Mouse (Mus musculus) MEL (cell line): ENCODE measurements at regions not wholly inside any gene's neighbourhood (a gene's known extent, or its start where the extent isn't known, plus 50 kb on each side); places are given as distances from the start of the nearest gene placed in this dataset.

Experiments
- DNase-seq: peaks from one replicate; pipeline ENCODE4 v3.0.0; 2011; ENCODE audit warnings: low read depth, low spot score
- H3K27ac ChIP-seq: 2 replicates; pipeline ENCODE4 v1.5.1; 2012; ENCODE audit warnings: low read depth, mild to moderate bottlenecking, control low read depth, low read length, moderate library complexity; ENCODE audit not compliant: control insufficient read depth
- H3K27me3 ChIP-seq, 2 experiments: fragments of 150-350 bp in 1 of 2; sonication (generic) in 1 of 2; 2 replicates each; pipeline ENCODE4 v1.6.1; 2012; ENCODE audit warnings: low read length in 2 of 2, mild to moderate bottlenecking in 2 of 2, improper control_type of control experiment in 1 of 2, moderate library complexity in 1 of 2; ENCODE audit not compliant: insufficient read depth in 2 of 2, control insufficient read depth in 1 of 2
- H3K36me3 ChIP-seq, 2 experiments: 2 replicates each; pipeline ENCODE4 v1.6.1; 2012 to 2014; ENCODE audit warnings: low read length in 2 of 2, improper control_type of control experiment in 1 of 2, inconsistent platforms in 1 of 2, mild to moderate bottlenecking in 1 of 2; ENCODE audit not compliant: insufficient read depth in 2 of 2, control insufficient read depth in 1 of 2
- H3K4me1 ChIP-seq, 2 experiments: fragments of 150-350 bp in 1 of 2; sonication (generic) in 1 of 2; 2 replicates each; pipeline ENCODE4 v1.6.1; 2012; ENCODE audit warnings: low read length in 2 of 2, improper control_type of control experiment in 1 of 2, mild to moderate bottlenecking in 1 of 2; ENCODE audit not compliant: insufficient read depth in 2 of 2, control insufficient read depth in 1 of 2
- H3K4me3 ChIP-seq, 2 experiments: fragments of 150-350 bp in 1 of 2; sonication (generic) in 1 of 2; 2 replicates each; pipeline ENCODE4 v1.5.1; 2012; ENCODE audit warnings: low read depth in 2 of 2, low read length in 2 of 2, mild to moderate bottlenecking in 2 of 2, moderate library complexity in 2 of 2, control low read depth in 1 of 2, improper control_type of control experiment in 1 of 2; ENCODE audit not compliant: control insufficient read depth in 1 of 2, insufficient read depth in 1 of 2
- H3K79me2 ChIP-seq: 2 replicates; pipeline ENCODE4 v1.6.1; 2012; ENCODE audit warnings: mild to moderate bottlenecking, low read length, moderate library complexity; ENCODE audit not compliant: control insufficient read depth, poor library complexity, insufficient read depth
- H3K9ac ChIP-seq: 2 replicates; pipeline ENCODE4 v1.6.1; 2012; ENCODE audit warnings: low read depth, mild to moderate bottlenecking, control low read depth, low read length, moderate library complexity; ENCODE audit not compliant: control insufficient read depth, poor library complexity, severe bottlenecking
- H3K9me3 ChIP-seq: fragments of 150-350 bp; sonication (generic); replicated peaks from 2 replicates; pipeline ENCODE4 v1.6.1; 2012; ENCODE audit warnings: mild to moderate bottlenecking, low read length, improper control_type of control experiment, moderate library complexity; ENCODE audit not compliant: insufficient read depth
- CHD1 ChIP-seq: IDR thresholded peaks from 2 replicates; pipeline ENCODE4 v1.6.1; 2012; ENCODE audit warnings: low read depth, mild to moderate bottlenecking, inconsistent platforms, low read length, improper control_type of control experiment
- CHD2 ChIP-seq: IDR thresholded peaks from 2 replicates; pipeline ENCODE4 v1.6.1; 2011; ENCODE audit warnings: low read length, improper control_type of control experiment
- CTCF ChIP-seq, 3 experiments: IDR thresholded peaks in 2 of 3; conservative IDR thresholded peaks in 1 of 3; 2 replicates each; pipeline ENCODE4 v1.5.1; 2011 to 2012; ENCODE audit warnings: low read length in 3 of 3, low read depth in 2 of 3, mild to moderate bottlenecking in 2 of 3, improper control_type of control experiment in 1 of 3, inconsistent platforms in 1 of 3, mixed read lengths in 1 of 3, moderate library complexity in 1 of 3; ENCODE audit not compliant: control insufficient read depth in 1 of 3, insufficient read depth in 1 of 3, poor library complexity in 1 of 3, severe bottlenecking in 1 of 3
- E2F4 ChIP-seq: IDR thresholded peaks from 2 replicates; pipeline ENCODE4 v1.6.1; 2011; ENCODE audit warnings: low read depth, low read length, improper control_type of control experiment, borderline replicate concordance
- ETS1 ChIP-seq: IDR thresholded peaks from 2 replicates; pipeline ENCODE4 v1.6.1; 2012; ENCODE audit warnings: low read depth, mild to moderate bottlenecking, inconsistent platforms, low read length, improper control_type of control experiment, moderate library complexity
- GABPA ChIP-seq: IDR thresholded peaks from 2 replicates; pipeline ENCODE4 v1.6.1; 2012; ENCODE audit warnings: low read depth, mild to moderate bottlenecking, inconsistent platforms, low read length, improper control_type of control experiment, moderate library complexity
- KAT2A ChIP-seq: conservative IDR thresholded peaks from 2 replicates; pipeline ENCODE4 v1.6.1; 2012; ENCODE audit warnings: low read depth, low read length, improper control_type of control experiment, inconsistent platforms
- MAX ChIP-seq: IDR thresholded peaks from 2 replicates; pipeline ENCODE4 v1.6.1; 2011; ENCODE audit warnings: low read length, improper control_type of control experiment
- MAZ ChIP-seq: IDR thresholded peaks from 2 replicates; pipeline ENCODE4 v1.6.1; 2012; ENCODE audit warnings: low read depth, mild to moderate bottlenecking, inconsistent platforms, low read length, improper control_type of control experiment
- MEF2A ChIP-seq: IDR thresholded peaks from 2 replicates; pipeline ENCODE4 v1.6.1; 2014; ENCODE audit warnings: low read depth, mild to moderate bottlenecking, inconsistent platforms, low read length, improper control_type of control experiment; ENCODE audit not compliant: poor library complexity, insufficient replicate concordance, severe bottlenecking; ENCODE audit errors: extremely low read depth
- MYB ChIP-seq: IDR thresholded peaks from 2 replicates; pipeline ENCODE4 v1.6.1; 2011; ENCODE audit warnings: mild to moderate bottlenecking, low read depth, low read length, improper control_type of control experiment
- NRF1 ChIP-seq: IDR thresholded peaks from 2 replicates; pipeline ENCODE4 v1.6.1; 2014; ENCODE audit warnings: low read depth, mild to moderate bottlenecking, inconsistent platforms, low read length, improper control_type of control experiment, moderate library complexity; ENCODE audit not compliant: poor library complexity, insufficient read depth, severe bottlenecking
- POLR2A ChIP-seq, 2 experiments: IDR thresholded peaks; 2 replicates each; pipeline ENCODE4 v1.6.1; 2011 to 2012; ENCODE audit warnings: low read length in 2 of 2, mild to moderate bottlenecking in 2 of 2, control low read depth in 1 of 2, improper control_type of control experiment in 1 of 2, low read depth in 1 of 2, moderate library complexity in 1 of 2; ENCODE audit not compliant: control insufficient read depth in 1 of 2, insufficient read depth in 1 of 2, poor library complexity in 1 of 2
- POLR2AphosphoS2 ChIP-seq: IDR thresholded peaks from 2 replicates; pipeline ENCODE4 v1.6.1; 2011; ENCODE audit warnings: low read length, improper control_type of control experiment
- RAD21 ChIP-seq: IDR thresholded peaks from 2 replicates; pipeline ENCODE4 v1.6.1; 2011; ENCODE audit warnings: mild to moderate bottlenecking, low read depth, low read length, improper control_type of control experiment
- SIN3A ChIP-seq: IDR thresholded peaks from 2 replicates; pipeline ENCODE4 v1.6.1; 2012; ENCODE audit warnings: low read length, improper control_type of control experiment, inconsistent platforms
- TBP ChIP-seq: IDR thresholded peaks from 2 replicates; pipeline ENCODE4 v1.8.0; 2011; ENCODE audit warnings: low read depth, low read length, improper control_type of control experiment
- TCF12 ChIP-seq: IDR thresholded peaks from 2 replicates; pipeline ENCODE4 v1.6.1; 2014; ENCODE audit warnings: low read depth, mild to moderate bottlenecking, inconsistent platforms, low read length, improper control_type of control experiment, moderate library complexity
- UBTF ChIP-seq: IDR thresholded peaks from 2 replicates; pipeline ENCODE4 v1.6.1; 2012; ENCODE audit warnings: low read depth, mild to moderate bottlenecking, inconsistent platforms, low read length, improper control_type of control experiment, moderate library complexity, borderline replicate concordance; ENCODE audit not compliant: insufficient read depth
- ZC3H11A ChIP-seq: IDR thresholded peaks from 2 replicates; pipeline ENCODE4 v1.6.1; 2012; ENCODE audit warnings: low read depth, mild to moderate bottlenecking, inconsistent platforms, low read length, improper control_type of control experiment
- ZMIZ1 ChIP-seq: IDR thresholded peaks from 2 replicates; pipeline ENCODE4 v1.6.1; 2012; ENCODE audit warnings: low read depth, mild to moderate bottlenecking, inconsistent platforms, low read length, improper control_type of control experiment, moderate library complexity
- ZNF384 ChIP-seq: IDR thresholded peaks from 2 replicates; pipeline ENCODE4 v1.6.1; 2012; ENCODE audit warnings: low read depth, mild to moderate bottlenecking, inconsistent platforms, low read length, improper control_type of control experiment

DNA sequence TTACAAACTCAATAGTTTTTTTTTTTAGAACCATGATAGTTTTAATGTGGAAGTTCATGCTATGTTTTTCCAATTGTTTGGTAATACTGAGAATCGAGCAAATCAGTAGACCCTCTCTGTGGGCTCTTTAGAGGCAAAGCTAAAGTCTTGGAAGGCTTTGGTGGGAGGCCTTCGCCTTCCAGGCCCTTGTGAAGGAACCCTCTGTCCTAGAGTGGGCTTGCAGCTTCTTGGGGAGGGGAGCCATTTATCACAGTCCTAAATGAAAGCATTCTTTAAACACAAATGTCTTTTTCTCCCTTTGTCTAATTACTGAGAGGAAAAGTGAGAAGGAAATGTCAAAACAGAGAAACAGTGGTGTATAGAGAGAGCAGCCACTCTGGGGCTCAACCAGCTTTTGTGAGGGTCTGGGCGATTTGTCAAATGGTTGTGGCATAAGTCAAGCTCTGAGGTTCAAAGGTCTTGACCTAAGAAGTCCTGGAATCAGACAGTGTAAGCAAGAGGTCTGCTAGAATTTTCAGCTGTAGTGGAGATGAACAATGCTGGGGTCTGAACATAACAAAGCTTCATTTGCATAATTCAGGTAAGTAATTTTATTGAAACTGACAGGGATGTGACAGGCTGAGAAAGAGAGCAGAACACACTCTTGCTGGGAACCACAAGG lies 736.6 kb upstream of the Nr2f1 start:
- no peak for DNase-seq
- H3K9ac ChIP-seq = no peak overlapping the region
- no peak overlapping the region for H3K4me3 ChIP-seq
- no peaks in the 10 kb centered on the region for H3K79me2 ChIP-seq
- H3K9me3 ChIP-seq = no peaks in the 10 kb centered on the region
- TF ChIP-seq GABPA (no peak), SIN3A (no peak), UBTF (no peak), RAD21 (no peak), MAX (no peak), CHD1 (no peak), MAZ (no peak), CTCF (IDR thresholded peaks at IDR 0.05 in 2 of 3, conservative IDR thresholded peaks at IDR 0.05 in 1 of 3; ENCODE audit: control insufficient read depth in 1 of 3, insufficient read depth in 1 of 3, low read depth in 2 of 3, low read length in 3 of 3, poor library complexity in 1 of 3, severe bottlenecking in 1 of 3) (no peak), TCF12 (no peak), MYB (no peak), CHD2 (no peak), MEF2A (no peak), TBP (no peak), ZC3H11A (no peak), POLR2A (IDR thresholded peaks at IDR 0.05; ENCODE audit: control insufficient read depth in 1 of 2, insufficient read depth in 1 of 2, low read depth in 1 of 2, low read length in 2 of 2, poor library complexity in 1 of 2) (no peak), POLR2AphosphoS2 (no peak)
- TF ChIP-seq, all 39 proteins: peak for 0
- Histone ChIP-seq H3K4me1 (no peaks in the 10 kb centered on the region), H3K27ac (no peak overlapping the region), H3K27me3 (no peaks in the 10 kb centered on the region), H3K36me3 (no peaks in the 10 kb centered on the region)

- TF ChIP-seq MYB = no peak
- no peak for TF ChIP-seq KAT2A
- no peak for TF ChIP-seq TBP
- TF ChIP-seq ETS1 = no peak
- TF ChIP-seq ZNF384 = no peak
- no peak for TF ChIP-seq CHD1
- no peak for TF ChIP-seq ZMIZ1
- no peak for TF ChIP-seq POLR2A (IDR thresholded peaks at IDR 0.05; ENCODE audit: control insufficient read depth in 1 of 2, insufficient read depth in 1 of 2, low read depth in 1 of 2, low read length in 2 of 2, poor library complexity in 1 of 2)
- no peak for TF ChIP-seq POLR2AphosphoS2
- no peak for TF ChIP-seq GABPA
- TF ChIP-seq E2F4 = no peak
- TF ChIP-seq NRF1 = no peak
- TF ChIP-seq, all 39 proteins: peak for 0
- Histone ChIP-seq H3K27ac (no peak overlapping the region), H3K36me3 (no peaks in the 10 kb centered on the region), H3K4me3 (no peak overlapping the region), H3K9ac (no peak overlapping the region), H3K9me3 (no peaks in the 10 kb centered on the region), H3K79me2 (no peaks in the 10 kb centered on the region), H3K27me3 (no peaks in the 10 kb centered on the region), H3K4me1 (no peaks in the 10 kb centered on the region)
- no peak for DNase-seq
These were observed 728.8 kb upstream of the Nr2f1 start for GRCm38 (mm10) chr13:78928347-78928746.
